Mouse (Mus musculus): ENCODE data around the gene Mob1b. TPM values are rescaled to one million over a fixed set of nuclear protein-coding genes. Genes with fewer than 3 reads are reported as not detected.

Mob1b gene
- total and polyA plus RNA-seq, 2 experiments from 2014 or later: 7.8 to 12.2 TPM

DNA sequence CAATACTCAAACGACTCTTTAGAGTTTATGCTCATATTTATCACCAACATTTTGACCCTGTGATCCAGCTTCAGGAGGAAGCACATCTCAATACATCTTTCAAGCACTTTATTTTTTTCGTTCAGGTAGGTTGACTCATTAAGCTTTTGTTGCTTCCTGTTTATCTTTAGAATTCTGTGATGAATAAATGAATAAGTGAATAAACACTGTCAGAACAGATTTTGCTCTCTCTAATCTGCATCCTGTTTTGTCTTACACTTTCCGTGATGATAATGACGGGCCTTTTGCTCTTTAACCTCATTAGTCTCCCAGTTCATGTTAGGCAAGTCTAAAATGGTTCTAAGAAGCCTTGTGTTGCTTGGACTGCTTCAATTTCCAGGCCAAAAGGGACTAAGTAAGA is 32.5 kb downstream of the Mob1b start:
- no peak overlapping the region for H3K9ac ChIP-seq (replicated peaks; ENCODE audit: low read length)
- H3K4me1 ChIP-seq (ENCODE audit: insufficient read depth, low read length): no peaks in the 10 kb centered on the region
- ATAC-seq (no peak), DNase-seq (ENCODE audit: low spot score) (no peak)
- WGBS: 92% methylated on average over 4 of the region's 4 CpGs
- H3K4me3 ChIP-seq (ENCODE audit: low read length): no peak overlapping the region
- H3K27ac ChIP-seq: no peak overlapping the region
- H3K4me2 ChIP-seq (ENCODE audit: low read depth, low read length): no peak overlapping the region
- TF ChIP-seq CTCF (IDR thresholded peaks at IDR 0.05; ENCODE audit: low read depth): no peak
- no peaks in the 10 kb centered on the region for H3K27me3 ChIP-seq (ENCODE audit: insufficient read depth, low read length)
- peaks cover 4% of the 10 kb centered on the region; the same call in 1 of the 2 replicates for H3K36me3 ChIP-seq (ENCODE audit: insufficient read depth, low read length)
- H3K9me3 ChIP-seq (ENCODE audit: low read length): no peaks in the 10 kb centered on the region

- 94% methylated on average over 5 of the region's 5 CpGs for WGBS
- peak; percentile 25; the same call in 1 of the 2 replicates for TF ChIP-seq CTCF (IDR thresholded peaks at IDR 0.05; ENCODE audit: low read depth)
- no peak for ATAC-seq
Observed at GRCm38 (mm10) chr5:88762611-88763010, 42.0 kb downstream of the Mob1b start.

DNA sequence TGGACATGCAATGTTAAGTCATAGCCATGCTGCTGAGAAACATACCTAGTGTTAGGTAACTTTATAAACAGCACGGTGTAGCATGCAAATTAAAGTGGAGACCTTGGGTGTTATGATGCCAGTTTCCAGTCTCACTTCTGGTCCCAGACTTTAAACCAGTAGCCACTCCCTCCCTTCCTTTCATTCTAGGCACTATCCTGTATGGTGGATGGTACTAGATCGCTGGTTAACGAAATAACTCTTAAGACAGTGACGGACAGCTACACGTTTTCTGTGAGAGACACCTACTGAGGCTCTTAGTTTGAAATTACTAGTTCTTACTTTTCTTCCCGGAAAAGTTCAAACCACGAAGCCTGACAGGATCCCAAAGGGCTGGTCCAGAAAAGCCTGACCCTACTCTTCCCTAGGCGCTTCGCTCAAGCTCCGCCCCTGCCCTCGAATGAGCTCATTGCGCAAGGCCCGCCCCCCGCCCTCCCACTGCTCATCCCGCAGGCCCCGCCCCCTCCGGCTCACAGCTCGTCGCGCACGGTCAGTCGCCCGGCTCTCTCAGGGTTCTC is 43.9 kb downstream of the Mob1b start:
- WGBS: under 1% methylated on average over 23 of the region's 23 CpGs
- H3K9me3 ChIP-seq (ENCODE audit: low read length): no peaks in the 10 kb centered on the region
- no peaks in the 10 kb centered on the region for H3K27me3 ChIP-seq (ENCODE audit: insufficient read depth, low read length)
- TF ChIP-seq CTCF (IDR thresholded peaks at IDR 0.05; ENCODE audit: low read depth): no peak
- DNase-seq (ENCODE audit: low spot score): no peak
- peak overlapping the region; percentile 68 for H3K4me3 ChIP-seq (ENCODE audit: low read length)
- ATAC-seq: peak; percentile 53
- H3K4me1 ChIP-seq (ENCODE audit: insufficient read depth, low read length): no peaks in the 10 kb centered on the region
- peak overlapping the region; percentile 84 for H3K27ac ChIP-seq
- peak overlapping the region; percentile 64 for H3K4me2 ChIP-seq (ENCODE audit: low read depth, low read length)
- H3K36me3 ChIP-seq (ENCODE audit: insufficient read depth, low read length): no peaks in the 10 kb centered on the region; the same call in 1 of the 2 replicates
- H3K9ac ChIP-seq (replicated peaks; ENCODE audit: low read length): peak overlapping the region; percentile 73

More at GRCm38 (mm10) chr5:88762611-88763010, 42.0 kb downstream of the Mob1b start:
- Histone ChIP-seq H3K27ac (no peak overlapping the region), H3K9ac (replicated peaks; ENCODE audit: low read length) (no peak overlapping the region), H3K4me1 (ENCODE audit: insufficient read depth, low read length) (no peaks in the 10 kb centered on the region), H3K9me3 (ENCODE audit: low read length) (no peaks in the 10 kb centered on the region), H3K4me2 (ENCODE audit: low read depth, low read length) (no peak overlapping the region), H3K4me3 (ENCODE audit: low read length) (no peak overlapping the region), H3K36me3 (ENCODE audit: insufficient read depth, low read length) (no peaks in the 10 kb centered on the region), H3K27me3 (ENCODE audit: insufficient read depth, low read length) (no peaks in the 10 kb centered on the region)
- DNase-seq (ENCODE audit: low spot score): no peak

- H3K9ac ChIP-seq (replicated peaks; ENCODE audit: low read length): peak within 1 kb of the TSS; percentile 73
- H3K27me3 ChIP-seq (ENCODE audit: insufficient read depth, low read length): no peaks in the 10 kb centered on the region
- H3K4me3 ChIP-seq (ENCODE audit: low read length): peak within 1 kb of the TSS; percentile 68
- under 1% methylated on average over 51 of the region's 51 CpGs for WGBS
- peak within 1 kb of the TSS; percentile 64 for H3K4me2 ChIP-seq (ENCODE audit: low read depth, low read length)
- H3K27ac ChIP-seq: peak within 1 kb of the TSS; percentile 84
- H3K36me3 ChIP-seq (ENCODE audit: insufficient read depth, low read length): no peaks in the 10 kb centered on the region; the same call in 1 of the 2 replicates
- H3K9me3 ChIP-seq (ENCODE audit: low read length): no peaks in the 10 kb centered on the region
- ATAC-seq (peak; percentile 100), DNase-seq (ENCODE audit: low spot score) (peak; percentile 97)
- no peaks in the 10 kb centered on the region for H3K4me1 ChIP-seq (ENCODE audit: insufficient read depth, low read length)
- TF ChIP-seq CTCF (IDR thresholded peaks at IDR 0.05; ENCODE audit: low read depth): no peak
Observed at GRCm38 (mm10) chr5:88764987-88765481, 44.4 kb downstream of the Mob1b start, which contains the start of gene Dck. Gene Dck (plus strand): TSS chr5:88764996.

GRCm38 (mm10) chr5:88765587-88765986 is 44.9 kb downstream of the Mob1b start:
- Histone ChIP-seq H3K9me3 (ENCODE audit: low read length) (no peaks in the 10 kb centered on the region), H3K9ac (replicated peaks; ENCODE audit: low read length) (peak overlapping the region; percentile 73), H3K27ac (peak overlapping the region; percentile 84), H3K4me2 (ENCODE audit: low read depth, low read length) (peak overlapping the region; percentile 64), H3K4me1 (ENCODE audit: insufficient read depth, low read length) (no peaks in the 10 kb centered on the region), H3K4me3 (ENCODE audit: low read length) (peak overlapping the region; percentile 68), H3K36me3 (ENCODE audit: insufficient read depth, low read length) (no peaks in the 10 kb centered on the region; the same call in 1 of the 2 replicates), H3K27me3 (ENCODE audit: insufficient read depth, low read length) (no peaks in the 10 kb centered on the region)
- 7% methylated on average over 6 of the region's 6 CpGs for WGBS
- ATAC-seq: no peak
- no peak for DNase-seq (ENCODE audit: low spot score)
- TF ChIP-seq CTCF (IDR thresholded peaks at IDR 0.05; ENCODE audit: low read depth): no peak

DNA sequence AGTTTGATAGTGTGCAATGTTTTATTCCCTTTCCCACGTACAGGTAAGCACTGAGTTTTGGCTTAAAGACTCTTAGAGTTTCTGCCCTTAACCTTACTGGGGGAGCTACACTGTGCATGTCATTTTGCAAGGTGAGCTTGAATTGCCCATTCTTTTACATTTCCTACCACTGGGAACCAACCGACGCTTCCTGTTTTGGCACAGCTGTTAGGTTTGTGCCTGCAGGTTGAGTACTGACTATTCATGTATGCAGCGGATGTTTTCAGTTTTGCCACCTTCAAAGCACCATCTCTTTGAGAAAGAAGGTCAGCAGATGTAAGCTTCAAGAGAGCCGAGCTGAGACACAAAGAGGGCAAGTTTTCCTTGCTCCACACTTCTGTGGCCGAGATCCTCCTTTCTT is 45.5 kb downstream of the Mob1b start:
- H3K27ac ChIP-seq: no peak overlapping the region

GRCm38 (mm10) chr5:88766863-88767262 is 46.2 kb downstream of the Mob1b start:
- Histone ChIP-seq H3K27ac (no peak overlapping the region), H3K36me3 (ENCODE audit: insufficient read depth, low read length) (no peaks in the 10 kb centered on the region; the same call in 1 of the 2 replicates), H3K27me3 (ENCODE audit: insufficient read depth, low read length) (no peaks in the 10 kb centered on the region), H3K9me3 (ENCODE audit: low read length) (no peaks in the 10 kb centered on the region), H3K4me1 (ENCODE audit: insufficient read depth, low read length) (no peaks in the 10 kb centered on the region), H3K4me3 (ENCODE audit: low read length) (no peak overlapping the region), H3K9ac (replicated peaks; ENCODE audit: low read length) (no peak overlapping the region), H3K4me2 (ENCODE audit: low read depth, low read length) (no peak overlapping the region)
- no peak for DNase-seq (ENCODE audit: low spot score)
- no peak for ATAC-seq
- 94% methylated on average over 5 of the region's 5 CpGs for WGBS
- no peak for TF ChIP-seq CTCF (IDR thresholded peaks at IDR 0.05; ENCODE audit: low read depth)

More for the DNA sequence above, 45.5 kb downstream of the Mob1b start:
- H3K27me3 ChIP-seq (ENCODE audit: insufficient read depth, low read length): no peaks in the 10 kb centered on the region
- H3K4me3 ChIP-seq (ENCODE audit: low read length): peak overlapping the region; percentile 68
- no peaks in the 10 kb centered on the region; the same call in 1 of the 2 replicates for H3K36me3 ChIP-seq (ENCODE audit: insufficient read depth, low read length)
- H3K4me2 ChIP-seq (ENCODE audit: low read depth, low read length): peak overlapping the region; percentile 64
- no peak for TF ChIP-seq CTCF (IDR thresholded peaks at IDR 0.05; ENCODE audit: low read depth)
- ATAC-seq (no peak), DNase-seq (ENCODE audit: low spot score) (peak; percentile 4)
- H3K9me3 ChIP-seq (ENCODE audit: low read length): no peaks in the 10 kb centered on the region
- H3K9ac ChIP-seq (replicated peaks; ENCODE audit: low read length): 0 out of 2 replicates have a peak overlapping the region, but pooled peaks have one; percentile 5
- 41% methylated on average over 6 of the region's 6 CpGs for WGBS
- H3K4me1 ChIP-seq (ENCODE audit: insufficient read depth, low read length): no peaks in the 10 kb centered on the region

Data from hindbrain, postnatal 0 days (tissue).